Mouse (Mus musculus) layer of hippocampus, postnatal 25 days (tissue): ENCODE results near the gene Wiz. TPM values are rescaled to one million over a fixed set of nuclear protein-coding genes. Genes with fewer than 3 reads are reported as not detected.

Experiments
- DNase-seq, 2 experiments: peaks; one replicate each; pipeline ENCODE4 v3.0.0; 2022; ENCODE audit warnings: mixed read lengths in 2 of 2, low spot score in 1 of 2; ENCODE audit errors: extremely low spot score in 1 of 2
- total RNA-seq, 2 experiments: library from RNA; stranded (reverse); gene quantifications; 2 replicates each; pipeline ENCODE4 v1.2.3; 2021

Wiz gene
- total RNA-seq, result 10 to 100 TPM; 48.3 to 57.7 TPM

GRCm38 (mm10) chr17:32389101-32389659, at the start of gene Wiz:
TSS of gene Wiz (minus strand) at chr17:32389439.
- peak; percentile 89 to 91 for DNase-seq

- no peak for DNase-seq
Observed at GRCm38 (mm10) chr17:32437106-32437505, 47.9 kb upstream of the Wiz start.

- no peak for DNase-seq
Observed at GRCm38 (mm10) chr17:32435151-32435550, 45.9 kb upstream of the Wiz start.

- no peak for DNase-seq
Observed at GRCm38 (mm10) chr17:32434324-32434723, 45.1 kb upstream of the Wiz start.

- no peak for DNase-seq
Observed at GRCm38 (mm10) chr17:32431972-32432371, 42.7 kb upstream of the Wiz start.

GRCm38 (mm10) chr17:32426610-32427009, 37.4 kb upstream of the Wiz start:
- no peak for DNase-seq

- DNase-seq, result no peak
Observed at GRCm38 (mm10) chr17:32424034-32424433, 34.8 kb upstream of the Wiz start, which contains the start of gene Pglyrp2. TSS of gene Pglyrp2 (minus strand) at chr17:32424167.

- no peak for DNase-seq
Observed at GRCm38 (mm10) chr17:32420781-32421180, 31.5 kb upstream of the Wiz start.

GRCm38 (mm10) chr17:32419989-32420388, 30.8 kb upstream of the Wiz start:
- DNase-seq, result no peak

- no peak for DNase-seq
Observed at GRCm38 (mm10) chr17:32416771-32417170, 27.5 kb upstream of the Wiz start.

- no peak for DNase-seq
Observed at GRCm38 (mm10) chr17:32415417-32416020, 26.3 kb upstream of the Wiz start.

GRCm38 (mm10) chr17:32411898-32412297, 22.7 kb upstream of the Wiz start:
- no peak for DNase-seq

- DNase-seq, result no peak
Observed at GRCm38 (mm10) chr17:32403417-32403816, 14.2 kb upstream of the Wiz start, which contains the start of gene Rasal3. TSS of gene Rasal3 (minus strand) at chr17:32403583.

- DNase-seq, result no peak
Observed at GRCm38 (mm10) chr17:32402779-32403157, 13.5 kb upstream of the Wiz start.

GRCm38 (mm10) chr17:32402011-32402778, 13.0 kb upstream of the Wiz start:
- no peak for DNase-seq

GRCm38 (mm10) chr17:32396266-32396665, 7.0 kb upstream of the Wiz start:
- DNase-seq, result no peak

GRCm38 (mm10) chr17:32393944-32394343, 4.7 kb upstream of the Wiz start:
- no peak for DNase-seq

GRCm38 (mm10) chr17:32388370-32389100, 704 bp downstream of the Wiz start:
- DNase-seq, result peak in 1 of 2 experiments; percentile 47

GRCm38 (mm10) chr17:32387986-32388369, 1.3 kb downstream of the Wiz start:
- DNase-seq, result no peak

GRCm38 (mm10) chr17:32386659-32387432, 2.4 kb downstream of the Wiz start:
- peak in 1 of 2 experiments; percentile 39 for DNase-seq
